Mouse (Mus musculus): Measurements from ENCODE around the gene Mkrn2. TPM values are rescaled to one million over a fixed set of nuclear protein-coding genes. Genes with fewer than 3 reads are reported as not detected.

Gene Mkrn2
- total and polyA plus RNA-seq, 2 experiments from 2014 or later, result 19.1 to 34.4 TPM

GRCm38 (mm10) chr6:115653939-115654338, 52.2 kb downstream of the Mkrn2 start:
- DNase-seq (ENCODE audit: low spot score), result no peak
- H3K27ac ChIP-seq (ENCODE audit: low read depth, low read length), result no peak overlapping the region
- H3K27me3 ChIP-seq (ENCODE audit: insufficient read depth, low read length), result no peaks in the 10 kb centered on the region
- H3K9me3 ChIP-seq (ENCODE audit: low read length), result no peaks in the 10 kb centered on the region
- H3K4me3 ChIP-seq (ENCODE audit: low read depth, low read length), result no peak overlapping the region
- H3K36me3 ChIP-seq (ENCODE audit: insufficient read depth, low read length), result no peaks in the 10 kb centered on the region
- no peak for TF ChIP-seq CTCF (IDR thresholded peaks at IDR 0.05)
- H3K9ac ChIP-seq (replicated peaks; ENCODE audit: low read length, poor library complexity, severe bottlenecking), result no peak overlapping the region
- H3K4me1 ChIP-seq (ENCODE audit: insufficient read depth, low read length), result no peaks in the 10 kb centered on the region
- 94% methylated on average over 1 of the region's 2 CpGs for WGBS
- no peak overlapping the region for H3K4me2 ChIP-seq (ENCODE audit: low read depth, low read length, poor library complexity, severe bottlenecking)
- ATAC-seq (ENCODE audit: low FRiP score), result no peak

- Histone ChIP-seq H3K36me3 (ENCODE audit: insufficient read depth, low read length) (no peaks in the 10 kb centered on the region), H3K4me2 (ENCODE audit: low read depth, low read length, poor library complexity, severe bottlenecking) (no peak overlapping the region), H3K4me3 (ENCODE audit: low read depth, low read length) (no peak overlapping the region), H3K27me3 (ENCODE audit: insufficient read depth, low read length) (no peaks in the 10 kb centered on the region), H3K4me1 (ENCODE audit: insufficient read depth, low read length) (no peaks in the 10 kb centered on the region), H3K9ac (replicated peaks; ENCODE audit: low read length, poor library complexity, severe bottlenecking) (no peak overlapping the region), H3K9me3 (ENCODE audit: low read length) (no peaks in the 10 kb centered on the region), H3K27ac (ENCODE audit: low read depth, low read length) (no peak overlapping the region)
- TF ChIP-seq CTCF (IDR thresholded peaks at IDR 0.05), result no peak
- DNase-seq (ENCODE audit: low spot score) (no peak), ATAC-seq (ENCODE audit: low FRiP score) (no peak)
These were observed 57.1 kb downstream of the Mkrn2 start for GRCm38 (mm10) chr6:115658802-115659201.

- H3K27ac ChIP-seq (ENCODE audit: low read depth, low read length), result no peak overlapping the region
- H3K9me3 ChIP-seq (ENCODE audit: low read length), result no peaks in the 10 kb centered on the region
- H3K4me1 ChIP-seq (ENCODE audit: insufficient read depth, low read length), result no peaks in the 10 kb centered on the region
- WGBS, result 94% methylated on average over 3 of the region's 3 CpGs
- DNase-seq (ENCODE audit: low spot score), result no peak
- no peak for TF ChIP-seq CTCF (IDR thresholded peaks at IDR 0.05)
- H3K36me3 ChIP-seq (ENCODE audit: insufficient read depth, low read length), result no peaks in the 10 kb centered on the region
- H3K4me2 ChIP-seq (ENCODE audit: low read depth, low read length, poor library complexity, severe bottlenecking), result no peak overlapping the region
- no peaks in the 10 kb centered on the region for H3K27me3 ChIP-seq (ENCODE audit: insufficient read depth, low read length)
- no peak overlapping the region for H3K9ac ChIP-seq (replicated peaks; ENCODE audit: low read length, poor library complexity, severe bottlenecking)
- ATAC-seq (ENCODE audit: low FRiP score), result no peak
- H3K4me3 ChIP-seq (ENCODE audit: low read depth, low read length), result no peak overlapping the region
These were observed 62.6 kb downstream of the Mkrn2 start for GRCm38 (mm10) chr6:115664268-115664667.

GRCm38 (mm10) chr6:115666641-115667040, 64.9 kb downstream of the Mkrn2 start:
- Histone ChIP-seq H3K27me3 (ENCODE audit: insufficient read depth, low read length) (no peaks in the 10 kb centered on the region), H3K9ac (replicated peaks; ENCODE audit: low read length, poor library complexity, severe bottlenecking) (no peak overlapping the region), H3K4me1 (ENCODE audit: insufficient read depth, low read length) (no peaks in the 10 kb centered on the region), H3K27ac (ENCODE audit: low read depth, low read length) (no peak overlapping the region), H3K4me3 (ENCODE audit: low read depth, low read length) (no peak overlapping the region), H3K36me3 (ENCODE audit: insufficient read depth, low read length) (no peaks in the 10 kb centered on the region), H3K9me3 (ENCODE audit: low read length) (no peaks in the 10 kb centered on the region), H3K4me2 (ENCODE audit: low read depth, low read length, poor library complexity, severe bottlenecking) (no peak overlapping the region)
- 87% methylated on average over 4 of the region's 4 CpGs for WGBS
- no peak for DNase-seq (ENCODE audit: low spot score)
- TF ChIP-seq CTCF (IDR thresholded peaks at IDR 0.05), result no peak
- ATAC-seq (ENCODE audit: low FRiP score), result no peak

Other genes with a start within 250 kb of the Mkrn2 start
- 2.0 TPM in 1 of 2 replicates, not detected in the other for gene Pparg, start 241.0 kb upstream of the Mkrn2 start, total RNA-seq (2014; rRNA removed)
- 0.25 and 0.33 TPM in 2 replicates for gene Pparg, start 241.0 kb upstream of the Mkrn2 start, polyA plus RNA-seq (2015; fragmentation: Nextera tagmentation; extraction: Ambion mirVana)
- 15.0 and 22.9 TPM in 2 replicates for gene Tsen2, start 57.2 kb upstream of the Mkrn2 start, total RNA-seq (2014; rRNA removed)
- gene Tsen2, start 57.2 kb upstream of the Mkrn2 start, polyA plus RNA-seq (2015; fragmentation: Nextera tagmentation; extraction: Ambion mirVana), result 24.1 and 29.0 TPM in 2 replicates
- gene Mkrn2os, start 9.3 kb upstream of the Mkrn2 start, total RNA-seq (2014; rRNA removed), result 0.19 TPM in 1 of 2 replicates, not detected in the other
- gene Mkrn2os, start 9.3 kb upstream of the Mkrn2 start, polyA plus RNA-seq (2015; fragmentation: Nextera tagmentation; extraction: Ambion mirVana), result 0.28 and 0.36 TPM in 2 replicates
- gene Raf1, start 74.7 kb downstream of the Mkrn2 start, total RNA-seq (2014; rRNA removed), result 195 and 196 TPM in 2 replicates
- gene Raf1, start 74.7 kb downstream of the Mkrn2 start, polyA plus RNA-seq (2015; fragmentation: Nextera tagmentation; extraction: Ambion mirVana), result 88.2 and 89.1 TPM in 2 replicates
- 0.99 and 1.5 TPM in 2 replicates for gene Tmem40, start 160.5 kb downstream of the Mkrn2 start, total RNA-seq (2014; rRNA removed)
- gene Tmem40, start 160.5 kb downstream of the Mkrn2 start, polyA plus RNA-seq (2015; fragmentation: Nextera tagmentation; extraction: Ambion mirVana), result 1.5 TPM in 2 replicates
- 9.3 and 10.2 TPM in 2 replicates for gene Cand2, start 172.6 kb downstream of the Mkrn2 start, total RNA-seq (2014; rRNA removed)
- gene Cand2, start 172.6 kb downstream of the Mkrn2 start, polyA plus RNA-seq (2015; fragmentation: Nextera tagmentation; extraction: Ambion mirVana), result 4.2 and 4.3 TPM in 2 replicates
- 768 and 939 TPM in 2 replicates for gene Rpl32, start 206.8 kb downstream of the Mkrn2 start, total RNA-seq (2014; rRNA removed)
- gene Rpl32, start 206.8 kb downstream of the Mkrn2 start, polyA plus RNA-seq (2015; fragmentation: Nextera tagmentation; extraction: Ambion mirVana), result 982 and 1,027 TPM in 2 replicates
- 3.2 and 3.8 TPM in 2 replicates for gene Efcab12, start 236.5 kb downstream of the Mkrn2 start, total RNA-seq (2014; rRNA removed)
- gene Efcab12, start 236.5 kb downstream of the Mkrn2 start, polyA plus RNA-seq (2015; fragmentation: Nextera tagmentation; extraction: Ambion mirVana), result 1.5 and 2.1 TPM in 2 replicates

Measured in midbrain, postnatal 0 days (tissue).